Mouse (Mus musculus) spleen, adult 2 months (tissue): ENCODE measurements at regions not wholly inside any gene's neighbourhood (a gene's known extent, or its start where the extent isn't known, plus 50 kb on each side); places are given as distances from the start of the nearest gene placed in this dataset.

ENCODE experiments used
- DNase-seq, 2 experiments: peaks; one replicate each; pipeline versions ENCODE4 v3.0.0 to v3.0.0-alpha.2; 2012 to 2021; ENCODE audit warnings: low spot score in 2 of 2, low read depth in 1 of 2
- H3K27ac ChIP-seq: fragments of 200-500 bp; 2 replicates; pipeline ENCODE4 v1.5.1; 2012; ENCODE audit warnings: low read length, inconsistent platforms; ENCODE audit not compliant: insufficient read depth
- H3K27me3 ChIP-seq: fragments of 200-500 bp; 2 replicates; pipeline ENCODE4 v1.6.1; 2012; ENCODE audit warnings: mild to moderate bottlenecking, moderate library complexity, low read length, inconsistent platforms; ENCODE audit not compliant: control insufficient read depth, insufficient read depth
- H3K36me3 ChIP-seq: fragments of 200-500 bp; 2 replicates; pipeline ENCODE4 v1.6.1; 2012; ENCODE audit warnings: mild to moderate bottlenecking, low read length, inconsistent platforms; ENCODE audit not compliant: control insufficient read depth, insufficient read depth
- H3K4me1 ChIP-seq: fragments of 200-500 bp; 2 replicates; pipeline ENCODE4 v1.6.1; 2011; ENCODE audit warnings: inconsistent platforms; ENCODE audit not compliant: control insufficient read depth, insufficient read depth, insufficient read length
- H3K4me3 ChIP-seq: fragments of 200-500 bp; 2 replicates; pipeline ENCODE4 v1.5.1; 2011; ENCODE audit warnings: mild to moderate bottlenecking, inconsistent platforms; ENCODE audit not compliant: insufficient read depth, insufficient read length; ENCODE audit errors: extremely low read depth
- CTCF ChIP-seq: fragments of 200-500 bp; IDR thresholded peaks from 2 replicates; pipeline ENCODE4 v1.5.1; 2011; ENCODE audit warnings: mild to moderate bottlenecking, inconsistent platforms; ENCODE audit not compliant: insufficient read depth, insufficient read length, insufficient replicate concordance; ENCODE audit errors: extremely low read depth
- POLR2A ChIP-seq: fragments of 200-500 bp; IDR thresholded peaks from 2 replicates; pipeline ENCODE4 v1.6.1; 2011; ENCODE audit warnings: low read depth, low read length, inconsistent platforms
- WGBS: fragments of 180-500 bp; shearing (Covaris S2); methylation state at CpG from one replicate; pipeline ENCODE4 v1.1.7; 2018; 5-methylcytosine and 5-hydroxymethylcytosine counted together

- no peak for DNase-seq
- no peak overlapping the region for H3K4me3 ChIP-seq
- no peaks in the 10 kb centered on the region for H3K36me3 ChIP-seq
- WGBS = 43% methylated on average over 6 of the region's 6 CpGs
- no peaks in the 10 kb centered on the region for H3K4me1 ChIP-seq
- no peaks in the 10 kb centered on the region for H3K27me3 ChIP-seq
- no peak for TF ChIP-seq CTCF
- no peak for TF ChIP-seq POLR2A
- no peak overlapping the region for H3K27ac ChIP-seq
These were observed 292.3 kb upstream of the Mki67 start for GRCm38 (mm10) chr7:136008486-136008885.

- no peak overlapping the region for H3K27ac ChIP-seq
- 60% methylated on average over 7 of the region's 7 CpGs for WGBS
- no peak for DNase-seq
- H3K27me3 ChIP-seq = no peaks in the 10 kb centered on the region
- H3K36me3 ChIP-seq = no peaks in the 10 kb centered on the region
- H3K4me1 ChIP-seq = no peaks in the 10 kb centered on the region
- no peak overlapping the region for H3K4me3 ChIP-seq
- TF ChIP-seq POLR2A (no peak), CTCF (no peak)
These were observed 293.9 kb upstream of the Mki67 start for GRCm38 (mm10) chr7:136010013-136010412.

- DNase-seq = no peak
- Histone ChIP-seq H3K27ac (no peak overlapping the region), H3K4me3 (no peak overlapping the region), H3K36me3 (no peaks in the 10 kb centered on the region), H3K27me3 (no peaks in the 10 kb centered on the region), H3K4me1 (no peaks in the 10 kb centered on the region)
- 55% methylated on average over 4 of the region's 4 CpGs for WGBS
- TF ChIP-seq POLR2A = no peak
- no peak for TF ChIP-seq CTCF
These were observed 298.5 kb upstream of the Mki67 start for GRCm38 (mm10) chr7:136014706-136015105.

- Histone ChIP-seq H3K4me3 (no peak overlapping the region), H3K36me3 (no peaks in the 10 kb centered on the region), H3K27ac (no peak overlapping the region), H3K27me3 (no peaks in the 10 kb centered on the region), H3K4me1 (no peaks in the 10 kb centered on the region)
- no peak for TF ChIP-seq POLR2A
- TF ChIP-seq CTCF = no peak
- no peak for DNase-seq
- WGBS = 90% methylated on average over 8 of the region's 8 CpGs
These were observed 300.8 kb upstream of the Mki67 start for GRCm38 (mm10) chr7:136016918-136017317.

GRCm38 (mm10) chr7:136020577-136020976 lies 304.4 kb upstream of the Mki67 start:
- no peak overlapping the region for H3K4me3 ChIP-seq
- DNase-seq = no peak
- H3K4me1 ChIP-seq = no peaks in the 10 kb centered on the region
- TF ChIP-seq CTCF (no peak), POLR2A (no peak)
- H3K36me3 ChIP-seq = no peaks in the 10 kb centered on the region
- WGBS = 87% methylated on average over 7 of the region's 7 CpGs
- no peak overlapping the region for H3K27ac ChIP-seq
- H3K27me3 ChIP-seq = no peaks in the 10 kb centered on the region

GRCm38 (mm10) chr7:136021071-136021470 lies 304.9 kb upstream of the Mki67 start:
- no peak overlapping the region for H3K4me3 ChIP-seq
- WGBS = 50% methylated on average over 2 of the region's 2 CpGs

GRCm38 (mm10) chr7:136022781-136023448 lies 306.8 kb upstream of the Mki67 start:
- Histone ChIP-seq H3K27me3 (no peaks in the 10 kb centered on the region), H3K36me3 (no peaks in the 10 kb centered on the region), H3K4me1 (no peaks in the 10 kb centered on the region), H3K27ac (no peak overlapping the region), H3K4me3 (no peak overlapping the region)
- no peak for TF ChIP-seq POLR2A
- TF ChIP-seq CTCF = no peak
- WGBS = 41% methylated on average over 5 of the region's 5 CpGs
- DNase-seq = no peak

More at GRCm38 (mm10) chr7:136021071-136021470, 304.9 kb upstream of the Mki67 start:
- H3K27ac ChIP-seq = no peak overlapping the region
- no peak for DNase-seq
- H3K4me1 ChIP-seq = no peaks in the 10 kb centered on the region
- no peaks in the 10 kb centered on the region for H3K36me3 ChIP-seq
- TF ChIP-seq POLR2A = no peak
- TF ChIP-seq CTCF = no peak
- no peaks in the 10 kb centered on the region for H3K27me3 ChIP-seq
